Mouse (Mus musculus) neural tube, embryonic 15.5 days (tissue): ENCODE results near the gene Ccdc30. TPM values are rescaled to one million over a fixed set of nuclear protein-coding genes. Genes with fewer than 3 reads are reported as not detected.
A peak's percentile ranks its signal among the peaks of the same experiment; 100 is the strongest.

ENCODE experiments used
- ATAC-seq: fragments of 200-750 bp; cut with Nextera tagmentation; 2 replicates; pipeline ENCODE4 v1.8.0; 2017; ENCODE audit warnings: mild to moderate bottlenecking, moderate TSS enrichment, moderate library complexity; ENCODE audit not compliant: low FRiP score
- H3K27ac ChIP-seq: fragments of 300-500 bp; sonication (generic); replicated peaks from 2 replicates; pipeline ENCODE4 v1.5.1; 2015; ENCODE audit warnings: mild to moderate bottlenecking, inconsistent platforms
- H3K27me3 ChIP-seq: fragments of 300-500 bp; sonication (generic); replicated peaks from 2 replicates; pipeline ENCODE4 v1.6.1; 2015; ENCODE audit warnings: inconsistent platforms
- H3K36me3 ChIP-seq: fragments of 300-500 bp; sonication (generic); 2 replicates; pipeline ENCODE4 v1.6.1; 2015; ENCODE audit warnings: inconsistent platforms
- H3K4me1 ChIP-seq: fragments of 300-500 bp; sonication (generic); 2 replicates; pipeline ENCODE4 v1.6.1; 2015; ENCODE audit warnings: inconsistent platforms
- H3K4me2 ChIP-seq: fragments of 300-500 bp; sonication (generic); 2 replicates; pipeline ENCODE4 v1.6.1; 2015; ENCODE audit warnings: inconsistent platforms, mild to moderate bottlenecking, moderate library complexity
- H3K4me3 ChIP-seq: fragments of 300-500 bp; sonication (generic); replicated peaks from 2 replicates; pipeline ENCODE4 v1.5.1; 2015; ENCODE audit warnings: mild to moderate bottlenecking, inconsistent platforms
- H3K9ac ChIP-seq: fragments of 300-500 bp; sonication (generic); replicated peaks from 2 replicates; pipeline ENCODE4 v1.6.1; 2015; ENCODE audit warnings: mild to moderate bottlenecking, inconsistent platforms
- H3K9me3 ChIP-seq: fragments of 300-500 bp; sonication (generic); replicated peaks from 2 replicates; pipeline ENCODE4 v1.6.1; 2016; ENCODE audit warnings: inconsistent platforms
- WGBS: fragments of 180-500 bp; shearing (Covaris S2); methylation state at CpG from one replicate; pipeline ENCODE4 v1.1.7; 2015; ENCODE audit warnings: mixed read lengths; 5-methylcytosine and 5-hydroxymethylcytosine counted together
- polyA plus RNA-seq: library from polyadenylated mRNA; unstranded; fragments of >200 nt; fragmentation: Nextera tagmentation; extraction: Ambion mirVana; gene quantifications from 2 replicates; pipeline ENCODE4 v1.2.1, GENCODE M21; 2015

Gene Ccdc30
- polyA plus RNA-seq, 1 experiment from 2014 or later = 22.0 TPM

GRCm38 (mm10) chr4:119412791-119413190 lies 2.5 kb downstream of the Ccdc30 start:
- ATAC-seq = peak; percentile 54
- Histone ChIP-seq H3K27me3 (no peaks in the 10 kb centered on the region), H3K4me2 (peak overlapping the region; percentile 25), H3K4me3 (no peak overlapping the region), H3K4me1 (peaks cover 28% of the 10 kb centered on the region), H3K36me3 (no peaks in the 10 kb centered on the region), H3K9ac (no peak overlapping the region), H3K9me3 (no peaks in the 10 kb centered on the region), H3K27ac (peak overlapping the region; percentile 29; the same call in 1 of the 2 replicates)
- WGBS = 37% methylated on average over 6 of the region's 6 CpGs

GRCm38 (mm10) chr4:119411877-119412650 lies 3.3 kb downstream of the Ccdc30 start:
- ATAC-seq = no peak
- peak overlapping the region; percentile 25; the same call in 1 of the 2 replicates for H3K4me2 ChIP-seq
- 80% methylated on average over 12 of the region's 12 CpGs for WGBS

GRCm38 (mm10) chr4:119403431-119403830 lies 11.9 kb downstream of the Ccdc30 start:
- H3K36me3 ChIP-seq = peaks cover 35% of the 10 kb centered on the region
- H3K27ac ChIP-seq = no peak overlapping the region
- H3K4me1 ChIP-seq = no peaks in the 10 kb centered on the region
- no peak overlapping the region for H3K4me3 ChIP-seq
- 50% methylated on average over 2 of the region's 2 CpGs for whole genome bisulfite sequencing
- H3K9me3 ChIP-seq = peaks cover 12% of the 10 kb centered on the region
- H3K4me2 ChIP-seq = no peak overlapping the region
- ATAC-seq = no peak
- no peak overlapping the region for H3K9ac ChIP-seq
- no peaks in the 10 kb centered on the region for H3K27me3 ChIP-seq

More at GRCm38 (mm10) chr4:119411877-119412650, 3.3 kb downstream of the Ccdc30 start:
- H3K9me3 ChIP-seq = no peaks in the 10 kb centered on the region
- H3K27ac ChIP-seq = peak overlapping the region; percentile 29; the same call in 1 of the 2 replicates
- H3K27me3 ChIP-seq = no peaks in the 10 kb centered on the region
- no peaks in the 10 kb centered on the region for H3K36me3 ChIP-seq
- peaks cover 28% of the 10 kb centered on the region for H3K4me1 ChIP-seq
- H3K4me3 ChIP-seq = no peak overlapping the region
- no peak overlapping the region for H3K9ac ChIP-seq

- Histone ChIP-seq H3K27me3 (no peaks in the 10 kb centered on the region), H3K9ac (no peak overlapping the region), H3K27ac (no peak overlapping the region), H3K9me3 (peaks cover 12% of the 10 kb centered on the region), H3K4me1 (no peaks in the 10 kb centered on the region), H3K4me2 (no peak overlapping the region), H3K4me3 (no peak overlapping the region), H3K36me3 (peaks cover 45% of the 10 kb centered on the region)
- no peak for ATAC-seq
- 66% methylated on average over 7 of the region's 7 CpGs for WGBS
These were observed 14.4 kb downstream of the Ccdc30 start for GRCm38 (mm10) chr4:119400896-119401295.

- H3K27me3 ChIP-seq = no peaks in the 10 kb centered on the region
- H3K9ac ChIP-seq = no peak overlapping the region
- ATAC-seq = no peak
- H3K4me2 ChIP-seq = no peak overlapping the region
- H3K9me3 ChIP-seq = peaks cover 9% of the 10 kb centered on the region
- H3K4me3 ChIP-seq = no peak overlapping the region
- 89% methylated on average over 7 of the region's 7 CpGs for WGBS
- H3K4me1 ChIP-seq = no peaks in the 10 kb centered on the region
- H3K27ac ChIP-seq = no peak overlapping the region
- peaks cover 43% of the 10 kb centered on the region for H3K36me3 ChIP-seq
These were observed 16.6 kb downstream of the Ccdc30 start for GRCm38 (mm10) chr4:119398751-119399150.

GRCm38 (mm10) chr4:119390369-119390768 lies 25.0 kb downstream of the Ccdc30 start:
- WGBS = 94% methylated on average over 1 of the region's 1 CpGs
- no peak for ATAC-seq
- H3K4me3 ChIP-seq = no peak overlapping the region
- no peaks in the 10 kb centered on the region for H3K4me1 ChIP-seq
- no peaks in the 10 kb centered on the region for H3K9me3 ChIP-seq
- no peak overlapping the region for H3K27ac ChIP-seq
- peaks cover 15% of the 10 kb centered on the region for H3K36me3 ChIP-seq
- no peak overlapping the region for H3K9ac ChIP-seq
- no peak overlapping the region for H3K4me2 ChIP-seq
- H3K27me3 ChIP-seq = no peaks in the 10 kb centered on the region

- Histone ChIP-seq H3K4me1 (no peaks in the 10 kb centered on the region), H3K27ac (no peak overlapping the region), H3K9ac (no peak overlapping the region), H3K36me3 (peaks cover 13% of the 10 kb centered on the region), H3K4me3 (no peak overlapping the region), H3K4me2 (no peak overlapping the region), H3K9me3 (no peaks in the 10 kb centered on the region), H3K27me3 (no peaks in the 10 kb centered on the region)
- no peak for ATAC-seq
- 59% methylated on average over 3 of the region's 3 CpGs for WGBS
These were observed 26.1 kb downstream of the Ccdc30 start for GRCm38 (mm10) chr4:119389184-119389583.

GRCm38 (mm10) chr4:119381471-119382190 lies 33.7 kb downstream of the Ccdc30 start:
- Histone ChIP-seq H3K9ac (no peak overlapping the region), H3K27me3 (no peaks in the 10 kb centered on the region), H3K4me1 (no peaks in the 10 kb centered on the region), H3K27ac (no peak overlapping the region), H3K4me3 (no peak overlapping the region), H3K36me3 (no peaks in the 10 kb centered on the region), H3K4me2 (no peak overlapping the region), H3K9me3 (no peaks in the 10 kb centered on the region)
- WGBS = 79% methylated on average over 7 of the region's 7 CpGs
- no peak for ATAC-seq

- Histone ChIP-seq H3K4me1 (no peaks in the 10 kb centered on the region), H3K27ac (no peak overlapping the region), H3K27me3 (no peaks in the 10 kb centered on the region), H3K9me3 (no peaks in the 10 kb centered on the region), H3K36me3 (no peaks in the 10 kb centered on the region), H3K4me2 (no peak overlapping the region), H3K4me3 (no peak overlapping the region), H3K9ac (no peak overlapping the region)
- no peak for ATAC-seq
- WGBS = 90% methylated on average over 6 of the region's 6 CpGs
These were observed 45.9 kb downstream of the Ccdc30 start for GRCm38 (mm10) chr4:119369460-119369859.

GRCm38 (mm10) chr4:119366758-119367526 lies 48.4 kb downstream of the Ccdc30 start:
- no peak for ATAC-seq
- H3K9ac ChIP-seq = no peak overlapping the region
- H3K4me1 ChIP-seq = no peaks in the 10 kb centered on the region
- WGBS = 77% methylated on average over 4 of the region's 4 CpGs
- H3K27me3 ChIP-seq = no peaks in the 10 kb centered on the region
- no peak overlapping the region for H3K4me2 ChIP-seq
- no peaks in the 10 kb centered on the region for H3K9me3 ChIP-seq
- H3K27ac ChIP-seq = no peak overlapping the region
- H3K36me3 ChIP-seq = no peaks in the 10 kb centered on the region
- H3K4me3 ChIP-seq = no peak overlapping the region

GRCm38 (mm10) chr4:119362231-119362630 lies 53.1 kb downstream of the Ccdc30 start:
- ATAC-seq = no peak
- 86% methylated on average over 3 of the region's 3 CpGs for WGBS
- Histone ChIP-seq H3K9me3 (no peaks in the 10 kb centered on the region), H3K27me3 (no peaks in the 10 kb centered on the region), H3K4me3 (no peak overlapping the region), H3K36me3 (no peaks in the 10 kb centered on the region), H3K27ac (no peak overlapping the region), H3K4me2 (no peak overlapping the region), H3K4me1 (peaks cover 9% of the 10 kb centered on the region), H3K9ac (no peak overlapping the region)
